In genomic region chr17:34033441-34033840, GRCm38 (mm10) we compare ENCODE assay signal across 8 mouse cellular contexts. TPM values are rescaled to one million over a fixed set of nuclear protein-coding genes. Genes with fewer than 3 reads are reported as not detected.
DNase-seq lines count a peak whose midpoint lies in the region; ATAC-seq lines count a peak whose summit lies in the region.

No protein-coding gene starts in this region.

- no peaks in the 10 kb centered on the region for H3K9me3 ChIP-seq in forebrain, embryonic 11.5 days (ENCODE audit: control insufficient read depth, low read length)
- no peaks in the 10 kb centered on the region for H3K9me3 ChIP-seq in forebrain, embryonic 15.5 days
- H3K9me3 ChIP-seq in lung, embryonic 16.5 days (ENCODE audit: control insufficient read depth, low read length): no peaks in the 10 kb centered on the region
- H3K9me3 ChIP-seq in forebrain, embryonic 13.5 days (replicated peaks): no peaks in the 10 kb centered on the region
- H3K9me3 ChIP-seq in midbrain, embryonic 13.5 days: no peaks in the 10 kb centered on the region

- peaks cover 23% of the 10 kb centered on the region for H3K36me3 ChIP-seq in forebrain, embryonic 11.5 days (ENCODE audit: control insufficient read depth, insufficient read depth, low read length)
- peaks cover 54% of the 10 kb centered on the region for H3K36me3 ChIP-seq in forebrain, embryonic 15.5 days
- H3K36me3 ChIP-seq in lung, embryonic 16.5 days (ENCODE audit: control insufficient read depth, insufficient read depth, low read length): peaks cover 42% of the 10 kb centered on the region
- H3K36me3 ChIP-seq in forebrain, embryonic 13.5 days (ENCODE audit: poor library complexity, severe bottlenecking): peaks cover 59% of the 10 kb centered on the region
- peaks cover 63% of the 10 kb centered on the region for H3K36me3 ChIP-seq in midbrain, embryonic 13.5 days

- DNase-seq in forebrain, embryonic 11.5 days (ENCODE audit: low spot score): peak; percentile 52
- no peak for DNase-seq in lung, postnatal 14 days
- no peak for DNase-seq in frontal cortex, adult 2 months (ENCODE audit: extremely low spot score in 1 of 2, low spot score in 1 of 2)

- H3K27ac ChIP-seq in forebrain, embryonic 11.5 days (ENCODE audit: low read depth, low read length): no peak overlapping the region
- H3K27ac ChIP-seq in forebrain, embryonic 15.5 days (replicated peaks): no peak overlapping the region
- H3K27ac ChIP-seq in lung, embryonic 16.5 days (ENCODE audit: low read length): no peak overlapping the region
- no peak overlapping the region for H3K27ac ChIP-seq in forebrain, embryonic 13.5 days
- H3K27ac ChIP-seq in midbrain, embryonic 13.5 days: no peak overlapping the region

- H3K4me2 ChIP-seq in forebrain, embryonic 11.5 days (ENCODE audit: low read depth, low read length, severe bottlenecking): 0 out of 2 replicates have a peak overlapping the region, but pooled peaks have one; percentile 100
- no peak overlapping the region; the same call in 1 of the 2 replicates for H3K4me2 ChIP-seq in forebrain, embryonic 15.5 days (replicated peaks)
- H3K4me2 ChIP-seq in lung, embryonic 16.5 days (ENCODE audit: low read depth, low read length): peak overlapping the region; percentile 95; the same call in 1 of the 2 replicates
- H3K4me2 ChIP-seq in forebrain, embryonic 13.5 days: peak overlapping the region; percentile 99
- H3K4me2 ChIP-seq in midbrain, embryonic 13.5 days (replicated peaks): peak overlapping the region; percentile 100

- ATAC-seq in forebrain, embryonic 11.5 days (replicated peaks; ENCODE audit: low FRiP score): no peak
- no peak for ATAC-seq in forebrain, embryonic 15.5 days (replicated peaks)
- no peak for ATAC-seq in lung, embryonic 16.5 days (ENCODE audit: low read depth)
- no peak for ATAC-seq in forebrain, embryonic 13.5 days
- no peak for ATAC-seq in midbrain, embryonic 13.5 days
- no peak for ATAC-seq in erythroid progenitor cell, adult 5-6 weeks (replicated peaks; ENCODE audit: low FRiP score, poor library complexity, severe bottlenecking)

- H3K9ac ChIP-seq in forebrain, embryonic 11.5 days (ENCODE audit: low read length): no peak overlapping the region; the same call in none of the 2 replicates
- H3K9ac ChIP-seq in forebrain, embryonic 15.5 days (replicated peaks): no peak overlapping the region
- no peak overlapping the region for H3K9ac ChIP-seq in lung, embryonic 16.5 days (ENCODE audit: low read length)
- peak overlapping the region; percentile 94; the same call in 1 of the 2 replicates for H3K9ac ChIP-seq in forebrain, embryonic 13.5 days
- peak overlapping the region; percentile 96 for H3K9ac ChIP-seq in midbrain, embryonic 13.5 days (replicated peaks)

- 85% methylated on average over 9 of the region's 9 CpGs for WGBS in forebrain, embryonic 11.5 days
- 91% methylated on average over 9 of the region's 9 CpGs for WGBS in forebrain, embryonic 15.5 days
- WGBS in lung, embryonic 16.5 days: 83% methylated on average over 9 of the region's 9 CpGs
- 94% methylated on average over 9 of the region's 9 CpGs for WGBS in forebrain, embryonic 13.5 days
- WGBS in midbrain, embryonic 13.5 days: 95% methylated on average over 9 of the region's 9 CpGs

- peaks cover 28% of the 10 kb centered on the region for H3K4me1 ChIP-seq in forebrain, embryonic 11.5 days (replicated peaks; ENCODE audit: control insufficient read depth, insufficient read depth, low read length)
- H3K4me1 ChIP-seq in forebrain, embryonic 15.5 days: peaks cover 51% of the 10 kb centered on the region
- H3K4me1 ChIP-seq in lung, embryonic 16.5 days (replicated peaks; ENCODE audit: control insufficient read depth, insufficient read depth, low read length): peaks cover 32% of the 10 kb centered on the region
- peaks cover 54% of the 10 kb centered on the region for H3K4me1 ChIP-seq in forebrain, embryonic 13.5 days
- peaks cover 51% of the 10 kb centered on the region for H3K4me1 ChIP-seq in midbrain, embryonic 13.5 days (replicated peaks)

- no peak overlapping the region for H3K4me3 ChIP-seq in forebrain, embryonic 11.5 days (ENCODE audit: low read depth, low read length)
- H3K4me3 ChIP-seq in forebrain, embryonic 15.5 days: no peak overlapping the region
- no peak overlapping the region; the same call in 1 of the 2 replicates for H3K4me3 ChIP-seq in lung, embryonic 16.5 days (ENCODE audit: low read length)
- peak overlapping the region; percentile 87; the same call in 1 of the 2 replicates for H3K4me3 ChIP-seq in forebrain, embryonic 13.5 days
- H3K4me3 ChIP-seq in midbrain, embryonic 13.5 days (replicated peaks): peak overlapping the region; percentile 90

- H3K27me3 ChIP-seq in forebrain, embryonic 11.5 days (ENCODE audit: control insufficient read depth, insufficient read depth, low read length): no peaks in the 10 kb centered on the region
- H3K27me3 ChIP-seq in forebrain, embryonic 15.5 days: no peaks in the 10 kb centered on the region
- peaks cover 3% of the 10 kb centered on the region for H3K27me3 ChIP-seq in lung, embryonic 16.5 days (ENCODE audit: control insufficient read depth, insufficient read depth, low read depth, low read length)
- H3K27me3 ChIP-seq in forebrain, embryonic 13.5 days: no peaks in the 10 kb centered on the region
- H3K27me3 ChIP-seq in midbrain, embryonic 13.5 days: no peaks in the 10 kb centered on the region

RNA-seq across cellular contexts. Expression of gene Rxrb, which starts 1.8 kb away (rescaled TPM):
- polyA plus RNA-seq in forebrain, embryonic 11.5 days (2014; fragmentation: Nextera tagmentation; extraction: Ambion mirVana): 32.8 and 40.3 TPM in 2 replicates
- 58.2 and 64.5 TPM in 2 replicates for polyA plus RNA-seq in forebrain, embryonic 15.5 days (2015; fragmentation: Nextera tagmentation; extraction: Ambion mirVana)
- polyA plus RNA-seq in lung, embryonic 16.5 days (2015; fragmentation: Nextera tagmentation; extraction: Ambion mirVana): 49.6 and 49.9 TPM in 2 replicates
- polyA plus RNA-seq in forebrain, embryonic 13.5 days (2015; fragmentation: Nextera tagmentation; extraction: Ambion mirVana): 52.6 and 57.1 TPM in 2 replicates
- 57.9 and 62.7 TPM in 2 replicates for polyA plus RNA-seq in midbrain, embryonic 13.5 days (2015; fragmentation: Nextera tagmentation; extraction: Ambion mirVana)
- total RNA-seq in erythroid progenitor cell, adult 5-6 weeks (2015; ENCODE audit: low replicate concordance): 5.4 and 8.4 TPM in 2 replicates
- 11.5 and 14.5 TPM in 2 replicates for total RNA-seq in erythroid progenitor cell, adult 5-6 weeks (2017; ENCODE audit: low replicate concordance)
- 69.5 and 79.4 TPM in 2 replicates for polyA plus RNA-seq in frontal cortex, adult 2 months (2012; rRNA removed)

RNA-seq across cellular contexts. Expression of gene Slc39a7, which starts 2.0 kb away (rescaled TPM):
- 99.6 and 104 TPM in 2 replicates for polyA plus RNA-seq in forebrain, embryonic 11.5 days (2014; fragmentation: Nextera tagmentation; extraction: Ambion mirVana)
- 148 and 156 TPM in 2 replicates for polyA plus RNA-seq in forebrain, embryonic 15.5 days (2015; fragmentation: Nextera tagmentation; extraction: Ambion mirVana)
- 188 and 191 TPM in 2 replicates for polyA plus RNA-seq in lung, embryonic 16.5 days (2015; fragmentation: Nextera tagmentation; extraction: Ambion mirVana)
- polyA plus RNA-seq in forebrain, embryonic 13.5 days (2015; fragmentation: Nextera tagmentation; extraction: Ambion mirVana): 139 and 159 TPM in 2 replicates
- polyA plus RNA-seq in midbrain, embryonic 13.5 days (2015; fragmentation: Nextera tagmentation; extraction: Ambion mirVana): 176 and 180 TPM in 2 replicates
- 2.5 and 8.6 TPM in 2 replicates for total RNA-seq in erythroid progenitor cell, adult 5-6 weeks (2015; ENCODE audit: low replicate concordance)
- total RNA-seq in erythroid progenitor cell, adult 5-6 weeks (2017; ENCODE audit: low replicate concordance): 18.9 and 20.7 TPM in 2 replicates
- 101 and 102 TPM in 2 replicates for polyA plus RNA-seq in frontal cortex, adult 2 months (2012; rRNA removed)

RNA-seq across cellular contexts. Expression of gene H2-Ke6, which starts 5.6 kb away (rescaled TPM):
- 81.7 and 101 TPM in 2 replicates for polyA plus RNA-seq in forebrain, embryonic 11.5 days (2014; fragmentation: Nextera tagmentation; extraction: Ambion mirVana)
- polyA plus RNA-seq in forebrain, embryonic 15.5 days (2015; fragmentation: Nextera tagmentation; extraction: Ambion mirVana): 64.4 and 74.3 TPM in 2 replicates
- polyA plus RNA-seq in lung, embryonic 16.5 days (2015; fragmentation: Nextera tagmentation; extraction: Ambion mirVana): 40.9 and 41.6 TPM in 2 replicates
- polyA plus RNA-seq in forebrain, embryonic 13.5 days (2015; fragmentation: Nextera tagmentation; extraction: Ambion mirVana): 76.0 and 88.0 TPM in 2 replicates
- polyA plus RNA-seq in midbrain, embryonic 13.5 days (2015; fragmentation: Nextera tagmentation; extraction: Ambion mirVana): 80.5 and 91.7 TPM in 2 replicates
- total RNA-seq in erythroid progenitor cell, adult 5-6 weeks (2015; ENCODE audit: low replicate concordance): 40.4 and 50.3 TPM in 2 replicates
- total RNA-seq in erythroid progenitor cell, adult 5-6 weeks (2017; ENCODE audit: low replicate concordance): 10.8 and 14.9 TPM in 2 replicates
- 84.6 and 87.2 TPM in 2 replicates for polyA plus RNA-seq in frontal cortex, adult 2 months (2012; rRNA removed)

RNA-seq across cellular contexts. Expression of gene Col11a2, which starts 5.8 kb away (rescaled TPM):
- polyA plus RNA-seq in forebrain, embryonic 11.5 days (2014; fragmentation: Nextera tagmentation; extraction: Ambion mirVana): 1.3 and 1.7 TPM in 2 replicates
- 2.0 and 2.1 TPM in 2 replicates for polyA plus RNA-seq in forebrain, embryonic 15.5 days (2015; fragmentation: Nextera tagmentation; extraction: Ambion mirVana)
- 2.6 and 3.7 TPM in 2 replicates for polyA plus RNA-seq in lung, embryonic 16.5 days (2015; fragmentation: Nextera tagmentation; extraction: Ambion mirVana)
- 0.80 and 1.3 TPM in 2 replicates for polyA plus RNA-seq in forebrain, embryonic 13.5 days (2015; fragmentation: Nextera tagmentation; extraction: Ambion mirVana)
- 2.1 and 2.5 TPM in 2 replicates for polyA plus RNA-seq in midbrain, embryonic 13.5 days (2015; fragmentation: Nextera tagmentation; extraction: Ambion mirVana)
- total RNA-seq in erythroid progenitor cell, adult 5-6 weeks (2015; ENCODE audit: low replicate concordance): 0.36 and 0.42 TPM in 2 replicates
- 2.1 and 2.9 TPM in 2 replicates for total RNA-seq in erythroid progenitor cell, adult 5-6 weeks (2017; ENCODE audit: low replicate concordance)
- 10.0 and 10.7 TPM in 2 replicates for polyA plus RNA-seq in frontal cortex, adult 2 months (2012; rRNA removed)

RNA-seq across cellular contexts. Expression of gene Ring1, which starts 9.0 kb away (rescaled TPM):
- 7.5 and 8.3 TPM in 2 replicates for polyA plus RNA-seq in forebrain, embryonic 11.5 days (2014; fragmentation: Nextera tagmentation; extraction: Ambion mirVana)
- 21.9 and 22.9 TPM in 2 replicates for polyA plus RNA-seq in forebrain, embryonic 15.5 days (2015; fragmentation: Nextera tagmentation; extraction: Ambion mirVana)
- 15.0 and 15.2 TPM in 2 replicates for polyA plus RNA-seq in lung, embryonic 16.5 days (2015; fragmentation: Nextera tagmentation; extraction: Ambion mirVana)
- 12.4 and 15.3 TPM in 2 replicates for polyA plus RNA-seq in forebrain, embryonic 13.5 days (2015; fragmentation: Nextera tagmentation; extraction: Ambion mirVana)
- polyA plus RNA-seq in midbrain, embryonic 13.5 days (2015; fragmentation: Nextera tagmentation; extraction: Ambion mirVana): 20.1 and 24.3 TPM in 2 replicates
- total RNA-seq in erythroid progenitor cell, adult 5-6 weeks (2015; ENCODE audit: low replicate concordance): 1.3 and 2.5 TPM in 2 replicates
- 1.9 and 2.0 TPM in 2 replicates for total RNA-seq in erythroid progenitor cell, adult 5-6 weeks (2017; ENCODE audit: low replicate concordance)
- polyA plus RNA-seq in frontal cortex, adult 2 months (2012; rRNA removed): 80.9 and 89.6 TPM in 2 replicates

Comparison
In these comparisons a context has a peak if more than half of its experiments do, and no peak if none do; other contexts are left out.
1. H3K4me3 ChIP-seq: peak in forebrain, embryonic 13.5 days (single experiment) and midbrain, embryonic 13.5 days (single experiment); none in forebrain, embryonic 11.5 days (single experiment), forebrain, embryonic 15.5 days (single experiment) and lung, embryonic 16.5 days (single experiment).
2. H3K9ac ChIP-seq: peak in forebrain, embryonic 13.5 days (single experiment) and midbrain, embryonic 13.5 days (single experiment); none in forebrain, embryonic 11.5 days (single experiment), forebrain, embryonic 15.5 days (single experiment) and lung, embryonic 16.5 days (single experiment).